Mouse (Mus musculus) layer of hippocampus, adult 18-20 months (tissue): ENCODE results near the gene Fgd4. TPM values are rescaled to one million over a fixed set of nuclear protein-coding genes. Genes with fewer than 3 reads are reported as not detected.
"Not testable (repeated sequence)": the region's sequence is repeated elsewhere in the genome, so short reads cannot be mapped to it uniquely, and the experiment has no call there.

Source experiments
- DNase-seq, 2 experiments: peaks; one replicate each; pipeline ENCODE4 v3.0.0; 2022; ENCODE audit warnings: low spot score in 2 of 2
- total RNA-seq, 2 experiments: library from RNA; stranded (reverse); gene quantifications; 2 replicates each; pipeline ENCODE4 v1.2.3; 2021

Fgd4 gene
- total RNA-seq, 2 experiments from 2014 or later: 46.4 to 50.1 TPM

DNA sequence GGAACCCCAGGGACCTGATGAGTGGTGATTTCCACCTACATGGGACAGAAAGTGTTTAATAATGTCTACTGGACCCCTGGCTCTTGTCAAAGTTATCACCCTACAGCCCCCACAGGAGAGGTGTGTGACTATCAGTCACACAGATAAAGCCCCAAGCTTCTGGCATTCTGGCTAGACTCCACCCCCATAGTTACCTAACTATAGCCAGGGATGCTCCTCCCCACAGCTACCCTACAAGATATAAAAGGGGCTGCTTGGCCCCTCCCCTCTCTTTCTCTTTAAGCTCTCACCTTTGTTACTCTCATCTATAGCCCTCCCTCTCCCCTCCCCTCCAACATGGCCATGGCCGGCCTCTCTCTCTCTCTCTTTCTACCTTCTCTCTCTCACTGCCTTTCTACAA lies 53.7 kb downstream of the Fgd4 start:
- no peak for DNase-seq

DNA sequence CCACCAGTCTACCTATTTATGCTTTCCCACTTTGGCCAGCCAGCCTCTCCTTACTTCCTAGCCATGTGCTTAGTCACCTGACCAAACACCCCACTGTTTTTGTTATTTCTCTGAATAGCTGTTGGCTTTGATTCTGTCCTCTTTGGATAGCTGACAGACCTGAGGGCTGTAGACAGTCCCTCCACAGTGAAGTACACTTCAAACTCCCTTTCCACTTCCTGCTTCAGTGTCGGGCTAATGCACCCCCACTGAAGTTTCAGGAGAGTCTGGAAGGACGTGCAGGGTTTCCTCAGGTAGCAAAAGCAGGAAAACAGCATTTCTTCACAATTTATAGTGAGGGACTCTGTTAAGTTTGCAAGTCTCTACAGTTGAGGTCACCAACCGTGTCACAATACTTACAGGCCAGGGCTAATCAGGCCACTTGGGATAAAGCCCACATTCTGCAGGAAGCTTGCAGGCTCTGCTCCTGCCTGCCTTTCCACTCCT lies 57.4 kb downstream of the Fgd4 start:
- DNase-seq: no peak

DNA sequence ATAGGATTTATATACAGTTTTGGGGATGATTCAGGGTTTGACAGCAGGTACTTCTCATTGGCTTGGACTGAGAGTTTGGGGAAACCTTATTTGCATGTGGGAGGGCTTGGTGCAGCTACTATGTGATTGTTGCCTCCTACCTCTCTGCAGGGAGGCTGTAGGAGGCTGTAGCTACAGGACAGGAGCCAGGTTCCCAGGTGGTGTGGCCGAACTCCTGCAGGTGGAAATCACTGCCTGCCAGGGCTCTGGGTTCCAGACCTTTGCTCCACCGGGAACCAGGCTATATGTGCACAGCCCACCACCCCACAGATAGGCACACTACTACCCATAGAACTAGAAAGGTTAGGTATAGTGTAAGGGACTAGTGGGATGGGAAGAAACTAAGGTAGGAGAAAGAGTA lies 61.0 kb downstream of the Fgd4 start:
- DNase-seq: not testable (repeated sequence)

DNA sequence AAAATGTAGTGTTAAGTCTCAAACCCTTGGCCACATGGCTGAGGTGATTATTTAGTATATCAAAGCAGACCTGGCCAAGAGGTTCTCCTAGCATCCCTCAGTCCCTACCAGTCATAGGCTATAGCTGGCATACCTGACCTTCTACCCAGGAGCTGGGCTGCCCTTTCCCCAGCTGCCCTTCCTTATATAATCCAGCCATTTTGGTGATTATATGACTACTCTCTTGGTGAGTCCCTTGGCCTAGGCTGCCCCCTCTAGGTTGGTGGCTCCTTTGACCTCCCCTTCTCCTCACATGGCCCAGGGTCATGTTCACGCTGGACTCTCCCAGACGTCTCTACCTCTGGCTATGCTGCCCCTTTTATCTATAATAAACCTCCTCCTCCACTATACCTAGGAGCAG lies 65.1 kb downstream of the Fgd4 start:
- no peak for DNase-seq

DNA sequence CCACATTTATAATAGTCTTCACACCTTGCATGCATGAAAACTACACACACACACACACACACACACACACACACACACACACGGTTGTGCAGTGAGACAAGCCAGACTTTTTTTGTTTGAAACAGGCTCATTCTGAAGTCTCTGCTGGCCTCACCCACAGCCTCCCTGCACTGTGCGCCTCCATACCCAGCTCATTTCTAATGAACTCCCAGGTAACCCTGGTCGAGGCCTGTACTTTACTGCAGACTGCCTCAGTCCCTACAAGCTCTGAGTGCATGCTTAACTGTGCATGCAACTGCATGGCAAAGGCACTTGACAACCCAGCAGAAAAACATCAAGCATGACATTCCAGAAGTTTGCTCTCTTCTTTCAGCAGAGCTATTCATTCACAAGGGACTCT lies 72.3 kb downstream of the Fgd4 start:
- no peak for DNase-seq

DNA sequence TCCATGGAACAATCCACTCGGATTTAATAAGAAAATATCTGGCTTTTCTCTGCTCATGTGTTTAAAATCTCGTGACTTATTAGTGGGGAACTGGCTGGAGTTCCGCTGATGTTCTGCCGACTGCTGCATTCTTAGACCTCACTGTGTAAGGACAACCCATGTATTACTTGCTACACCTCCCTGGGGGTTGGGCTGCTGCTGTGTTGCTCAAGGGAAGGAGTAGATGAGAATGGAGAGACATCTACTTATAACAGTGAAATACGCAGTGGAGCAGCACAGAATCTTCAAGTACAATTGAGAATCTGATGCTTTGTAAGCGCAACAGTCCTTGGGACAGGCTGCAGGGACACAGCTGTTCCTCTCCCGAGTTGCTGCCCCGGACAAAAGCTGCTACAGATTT lies 73.1 kb downstream of the Fgd4 start:
- DNase-seq: peak in 1 of 2 experiments; percentile 36

DNA sequence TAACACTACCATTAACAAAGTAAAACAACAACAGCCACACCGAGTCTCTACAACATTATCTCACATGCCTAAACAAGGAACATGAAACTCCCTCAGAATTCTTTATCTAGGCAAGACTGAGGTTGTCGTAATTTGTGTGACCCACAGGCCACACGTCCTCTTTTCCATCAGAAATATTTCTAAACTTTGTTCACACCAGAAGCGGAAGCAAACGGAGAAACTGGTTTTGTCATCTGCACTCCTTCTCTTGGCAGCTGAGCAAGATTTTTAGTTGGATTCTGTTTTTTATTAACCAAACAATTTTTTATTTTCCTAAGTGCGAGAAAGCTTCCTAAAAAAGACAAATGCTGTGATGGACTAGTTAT lies 73.6 kb downstream of the Fgd4 start:
- DNase-seq: peak in 1 of 2 experiments; percentile 27

DNA sequence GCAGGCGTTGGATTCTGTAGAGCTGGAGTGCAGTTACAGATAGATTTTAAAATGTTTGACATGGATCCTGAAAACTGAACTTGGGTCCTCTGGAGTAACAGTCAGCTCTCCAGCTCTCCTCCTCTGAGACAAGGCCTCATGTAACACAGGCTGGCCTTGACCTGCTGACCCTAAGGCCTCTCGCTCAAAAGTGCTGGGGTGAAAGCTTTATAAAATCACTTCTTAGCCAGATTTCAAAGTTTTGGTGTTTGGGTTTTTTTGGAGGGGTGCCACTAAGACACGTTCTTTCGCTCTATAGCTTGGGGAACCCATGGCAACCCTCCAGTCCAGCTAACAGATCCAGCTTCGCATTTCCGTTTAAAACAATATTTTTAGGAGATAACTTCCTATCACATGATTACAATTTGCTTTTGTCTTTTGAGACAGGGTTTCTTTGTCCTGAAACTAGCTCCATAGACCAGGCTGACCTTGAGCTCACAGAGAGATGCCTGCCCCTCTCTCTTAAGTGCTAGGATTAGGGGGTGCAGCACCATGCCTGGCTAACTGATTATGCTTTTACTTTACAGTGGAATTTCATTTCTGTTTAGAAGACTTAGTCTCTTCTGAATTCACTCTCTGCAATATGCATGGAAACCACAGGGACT lies 74.1 kb downstream of the Fgd4 start:
- DNase-seq: no peak

DNA sequence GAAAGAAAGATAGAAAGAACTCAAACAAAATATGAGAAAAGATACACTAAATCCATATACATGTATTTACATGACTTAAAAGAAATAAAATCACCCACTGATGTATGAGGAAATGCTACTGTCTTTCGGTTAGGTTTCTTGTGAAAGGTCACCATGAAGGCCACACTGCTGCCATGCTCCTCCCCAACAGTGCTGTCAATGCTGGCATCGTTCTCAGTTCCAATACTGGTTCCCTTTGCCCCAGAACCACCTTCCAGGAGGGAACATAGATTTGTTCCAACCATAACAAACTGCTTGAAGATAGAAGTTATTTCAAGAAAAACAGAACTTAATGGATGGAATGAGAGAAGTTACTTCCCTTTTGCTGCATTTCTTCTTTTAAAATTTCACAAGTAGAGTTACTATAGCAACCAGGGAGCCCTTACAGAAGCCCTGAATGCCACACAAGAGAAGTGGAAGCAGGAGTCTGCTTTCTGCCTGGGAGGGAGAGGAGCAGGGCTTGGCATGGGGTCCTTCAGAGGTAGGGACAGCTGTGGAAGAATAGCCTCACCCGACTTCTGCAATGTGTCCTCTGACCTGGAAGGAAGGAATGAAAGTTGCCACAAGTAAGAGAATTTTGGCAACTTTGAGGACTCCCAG lies 75.0 kb downstream of the Fgd4 start:
- DNase-seq: no peak

DNA sequence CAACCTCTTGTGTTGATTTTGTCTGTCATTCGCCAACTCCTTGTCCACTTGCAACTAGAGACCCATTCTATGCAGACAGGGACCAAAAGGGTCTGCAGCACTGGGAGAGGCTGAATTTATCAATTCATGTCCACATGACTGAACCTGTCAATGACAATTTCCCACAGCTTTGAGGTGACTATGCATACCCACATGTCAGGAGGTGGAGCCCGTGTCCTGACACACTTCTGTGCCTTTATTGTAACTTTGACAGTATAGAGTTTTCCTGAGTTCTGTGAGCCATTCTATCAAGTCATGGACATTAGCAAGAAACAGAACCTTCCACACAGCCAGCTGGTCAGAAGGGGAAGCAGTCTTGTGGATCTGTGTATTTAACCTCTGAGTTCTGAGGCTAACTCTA lies 76.7 kb downstream of the Fgd4 start:
- DNase-seq: no peak

DNA sequence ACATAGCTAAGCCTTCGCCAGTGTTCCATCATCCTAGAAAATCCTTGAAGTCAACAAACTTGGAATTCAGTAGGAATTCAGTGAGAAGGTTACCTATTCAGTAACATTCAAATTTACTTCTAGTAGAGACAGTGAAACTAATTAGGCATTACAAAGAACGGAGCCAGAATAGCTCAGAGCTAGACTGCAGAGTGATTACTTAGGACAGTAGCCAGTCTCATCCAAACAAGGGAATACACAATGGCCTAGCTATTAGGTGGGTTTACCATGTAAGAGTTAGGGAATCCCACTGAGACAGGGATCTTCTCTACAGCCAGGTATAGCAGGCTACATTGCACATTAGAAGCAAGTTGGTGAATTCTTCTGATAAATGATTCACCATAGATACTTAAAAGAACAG lies 77.5 kb downstream of the Fgd4 start:
- not testable (repeated sequence) for DNase-seq

DNA sequence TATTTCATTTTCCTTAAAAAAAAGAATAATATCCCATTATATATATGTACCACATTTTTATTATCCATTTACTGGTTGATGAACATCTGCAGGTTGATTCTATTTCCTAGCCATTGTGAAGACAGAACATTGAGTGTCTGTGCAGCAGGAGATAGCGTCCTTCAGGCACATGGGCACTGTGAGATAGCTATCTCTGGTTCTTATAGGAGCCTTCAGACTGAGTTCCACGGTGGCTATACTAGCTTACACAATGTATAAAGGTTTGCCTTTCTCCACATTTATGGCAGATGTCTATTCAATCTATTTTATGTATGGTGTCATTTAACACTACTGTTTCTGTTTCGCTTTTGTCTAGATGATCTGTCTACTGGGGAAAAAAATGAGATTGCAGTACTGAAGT lies 98.9 kb downstream of the Fgd4 start:
- DNase-seq: no peak

DNA sequence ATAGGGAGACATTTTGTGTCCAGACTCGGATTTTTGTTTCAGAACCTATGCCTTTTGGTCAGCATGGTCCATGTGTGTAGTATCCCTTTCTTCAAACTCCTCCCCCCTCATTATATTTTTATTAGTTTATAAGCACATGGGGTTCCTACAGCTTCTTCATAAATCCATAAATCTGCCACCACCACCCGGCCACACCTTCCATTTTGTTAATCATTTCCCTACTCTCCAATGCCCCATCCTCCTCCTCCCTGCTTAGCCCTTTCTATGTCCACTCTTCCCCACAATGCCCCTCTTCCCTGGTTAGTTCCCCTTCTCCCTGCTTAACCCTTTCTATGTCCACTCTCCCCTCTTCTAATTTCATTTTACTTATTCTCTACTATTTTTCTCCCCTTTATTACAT lies 99.4 kb downstream of the Fgd4 start:
- DNase-seq: no peak

DNA sequence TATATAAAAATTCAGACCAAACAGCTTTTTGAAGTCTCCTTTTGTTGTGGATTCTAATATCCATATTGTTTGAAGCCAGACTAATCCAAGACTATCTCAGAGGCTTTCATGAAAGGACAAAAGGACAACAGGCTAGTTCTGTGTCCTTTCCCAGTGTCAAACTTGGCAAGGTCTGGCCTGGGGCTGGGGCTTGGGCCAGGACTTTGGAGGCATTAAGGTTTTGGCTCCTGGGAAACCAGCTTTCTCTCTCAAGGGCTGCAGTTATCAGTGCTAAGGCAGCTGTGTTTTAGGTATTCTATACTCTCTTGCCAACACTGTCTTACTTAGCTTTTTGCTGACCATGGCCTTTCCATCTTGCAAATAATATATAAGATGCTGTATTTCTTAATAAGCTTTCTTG lies 101.6 kb downstream of the Fgd4 start:
- no peak for DNase-seq

DNA sequence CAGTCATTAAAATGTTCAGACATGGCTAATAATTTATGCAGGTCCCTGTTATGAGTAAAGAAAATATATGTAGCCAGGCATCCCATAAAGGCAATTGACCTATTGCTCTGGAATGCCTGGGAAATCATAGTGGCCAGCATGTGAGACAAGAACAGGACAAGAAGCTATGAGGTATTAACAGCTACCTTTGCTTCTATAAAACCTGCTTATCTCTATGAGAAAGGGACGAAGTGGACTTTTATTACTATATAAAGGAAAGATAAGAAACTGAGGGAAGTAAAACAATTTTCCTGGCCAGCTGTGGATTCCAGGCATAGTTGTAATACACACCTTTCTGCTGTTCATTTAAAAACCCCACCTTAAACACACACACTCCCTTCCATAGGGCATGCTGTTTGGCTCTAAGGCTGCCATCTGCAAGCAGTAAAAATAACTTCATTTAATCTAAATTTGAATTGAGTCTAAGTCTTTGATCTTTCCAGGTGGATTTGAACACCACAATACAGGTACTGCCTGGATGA lies 114.8 kb downstream of the Fgd4 start:
- DNase-seq: no peak

DNA sequence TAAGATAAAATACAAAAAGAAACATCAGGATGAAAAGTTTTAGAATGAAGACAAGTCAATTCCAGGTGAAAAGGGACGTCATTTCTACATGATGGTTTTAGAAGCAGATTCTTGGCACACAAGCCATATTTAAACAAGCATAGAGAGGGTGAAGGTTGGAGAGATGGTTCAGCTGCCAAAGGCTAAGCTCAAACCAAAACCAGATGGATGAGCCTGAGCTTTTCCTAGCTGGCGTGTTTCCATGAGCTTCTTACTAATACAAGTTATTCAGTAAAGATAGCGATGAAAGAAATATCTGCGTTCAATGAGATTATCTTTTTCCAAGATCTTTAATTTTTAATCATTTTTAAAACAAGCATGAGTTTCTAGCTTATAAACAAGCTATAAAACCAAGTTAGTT lies 115.7 kb downstream of the Fgd4 start:
- DNase-seq: peak in 1 of 2 experiments; percentile 26

DNA sequence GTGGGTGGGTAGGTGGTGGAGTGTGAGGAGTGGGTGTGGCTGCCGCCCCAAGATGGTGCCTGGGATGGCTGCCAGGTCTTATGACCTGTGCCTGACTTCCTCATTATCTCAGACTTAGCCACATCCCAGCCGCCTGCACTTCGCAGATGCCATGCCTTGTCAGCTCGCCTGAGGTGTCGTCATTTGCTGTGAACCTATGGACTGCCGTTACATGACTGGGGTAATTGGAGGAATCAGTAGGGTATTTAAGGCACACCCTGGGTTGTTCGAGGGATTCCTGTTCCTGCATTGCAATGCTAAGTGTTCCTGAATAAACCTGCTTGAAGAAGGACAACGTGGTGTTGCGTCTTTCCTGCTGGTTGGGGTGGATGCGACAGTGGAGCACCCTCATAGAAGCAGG lies 126.9 kb downstream of the Fgd4 start:
- DNase-seq: not testable (repeated sequence)

DNA sequence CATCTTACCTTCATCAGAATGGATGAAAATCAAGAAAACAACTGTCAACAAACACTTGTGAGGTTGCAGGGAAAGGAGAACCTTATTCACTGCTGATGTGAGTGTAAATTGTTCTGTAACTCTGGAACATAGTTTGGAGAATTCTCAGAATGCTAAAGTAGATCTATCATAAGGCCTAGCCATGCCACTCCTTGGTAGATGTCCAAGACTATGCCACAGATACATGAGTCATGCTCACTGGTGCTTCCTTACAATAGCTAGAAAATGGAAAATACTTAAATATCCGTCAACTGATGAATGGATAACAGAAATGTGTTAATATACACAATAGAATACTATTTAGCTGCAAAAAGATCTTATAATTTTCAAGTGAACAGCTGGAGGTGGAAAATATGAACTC lies 150.3 kb downstream of the Fgd4 start:
- no peak for DNase-seq

DNA sequence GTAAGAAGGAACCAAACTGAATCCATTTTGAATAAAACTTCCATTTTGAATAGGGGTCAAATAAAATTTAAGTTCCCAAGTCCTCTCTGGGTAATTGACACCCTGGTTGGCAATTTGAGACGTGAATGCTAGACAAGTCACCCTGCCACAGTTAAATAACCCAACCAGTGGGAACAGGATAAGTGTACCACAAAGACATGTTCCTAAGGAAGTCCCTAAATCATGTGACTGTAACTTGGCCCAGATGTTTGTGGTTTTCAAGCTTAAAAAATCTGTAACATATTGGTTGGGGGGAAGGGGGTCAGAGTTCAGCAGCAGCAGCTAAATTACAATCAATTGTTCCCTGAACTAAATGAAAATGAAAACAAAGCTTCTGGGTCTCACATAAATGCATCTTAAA lies 161.9 kb downstream of the Fgd4 start:
- DNase-seq: no peak

DNA sequence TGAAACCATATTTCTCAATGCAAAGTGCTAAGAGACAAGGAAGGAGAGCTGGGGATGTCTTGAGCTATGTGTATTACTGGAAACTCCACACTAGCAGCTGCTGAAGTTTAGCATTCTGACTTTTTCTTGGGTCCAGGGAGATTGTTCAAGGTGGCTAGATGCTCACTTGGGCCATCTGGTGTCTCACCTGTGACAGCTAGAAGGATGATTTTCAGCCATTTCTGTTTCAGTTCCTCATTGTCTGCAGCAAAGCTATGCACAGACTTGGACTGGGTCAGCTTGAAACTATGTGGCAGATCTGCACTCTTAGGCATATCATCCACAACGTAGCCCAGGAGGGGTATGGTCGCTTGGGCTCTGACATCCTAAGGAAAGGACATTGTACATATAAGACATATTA lies 177.9 kb downstream of the Fgd4 start:
- DNase-seq: no peak

DNA sequence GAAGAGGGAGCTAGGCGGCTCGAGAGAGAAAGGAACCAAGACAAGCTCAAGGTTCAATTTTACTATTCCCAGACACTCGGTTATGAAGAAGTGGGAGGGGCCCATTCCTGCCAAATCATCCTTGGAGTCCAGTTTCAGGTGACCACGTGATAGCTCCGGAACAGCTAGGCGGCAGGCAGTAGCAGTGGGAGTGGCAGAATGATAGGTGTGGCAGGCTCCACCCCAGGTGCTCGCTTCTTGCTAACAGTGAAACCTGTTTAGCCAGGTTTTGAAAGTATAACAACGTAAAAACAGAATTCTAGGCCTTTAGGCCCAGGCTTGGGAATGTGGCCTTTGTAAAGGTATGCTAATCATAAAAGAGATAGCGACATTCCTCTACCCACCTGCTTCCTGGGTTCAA lies 233.1 kb downstream of the Fgd4 start:
- DNase-seq: not testable (repeated sequence)
